Mouse (Mus musculus) brain, embryonic 18.5 days (tissue): ENCODE data around the gene Car5b.
A peak's percentile ranks its signal among the peaks of the same experiment; 100 is the strongest.

Experiments
- DNase-seq: peaks from one replicate; pipeline ENCODE4 v3.0.0-alpha.2; 2012; ENCODE audit warnings: low read depth, low spot score

Gene Car5b

GRCm38 (mm10) chrX:164027607-164028289 lies at the start of gene Car5b:
Gene Car5b, minus strand, starts transcription at chrX:164027997.
- no peak for DNase-seq

GRCm38 (mm10) chrX:164076040-164076775 lies 48.4 kb upstream of the Car5b start, which contains the start of gene Siah1b:
Gene Siah1b, minus strand, starts transcription at chrX:164076493.
- DNase-seq: peak; percentile 91

GRCm38 (mm10) chrX:164068968-164069367 lies 41.2 kb upstream of the Car5b start:
- no peak for DNase-seq

- DNase-seq: peak; percentile 20
These were observed 38.4 kb upstream of the Car5b start for GRCm38 (mm10) chrX:164066185-164066584.

- no peak for DNase-seq
These were observed 31.3 kb upstream of the Car5b start for GRCm38 (mm10) chrX:164059070-164059469.

- DNase-seq: no peak
These were observed 30.7 kb upstream of the Car5b start for GRCm38 (mm10) chrX:164058523-164058922.

- no peak for DNase-seq
These were observed 27.9 kb upstream of the Car5b start for GRCm38 (mm10) chrX:164055726-164056125.

GRCm38 (mm10) chrX:164046736-164047135 lies 18.9 kb upstream of the Car5b start:
- no peak for DNase-seq

GRCm38 (mm10) chrX:164042069-164042468 lies 14.3 kb upstream of the Car5b start:
- DNase-seq: no peak

- no peak for DNase-seq
These were observed 11.1 kb upstream of the Car5b start for GRCm38 (mm10) chrX:164038882-164039281.

GRCm38 (mm10) chrX:164035931-164036330 lies 8.1 kb upstream of the Car5b start:
- DNase-seq: no peak

GRCm38 (mm10) chrX:164035401-164035800 lies 7.6 kb upstream of the Car5b start:
- DNase-seq: no peak

- no peak for DNase-seq
These were observed 4.7 kb upstream of the Car5b start for GRCm38 (mm10) chrX:164032526-164032925.

- no peak for DNase-seq
These were observed 12.2 kb downstream of the Car5b start for GRCm38 (mm10) chrX:164015636-164016035.

- DNase-seq: no peak
These were observed 12.8 kb downstream of the Car5b start for GRCm38 (mm10) chrX:164014956-164015355.

- no peak for DNase-seq
These were observed 14.5 kb downstream of the Car5b start for GRCm38 (mm10) chrX:164013318-164013717.

- no peak for DNase-seq
These were observed 23.0 kb downstream of the Car5b start for GRCm38 (mm10) chrX:164004809-164005208.

- DNase-seq: no peak
These were observed 27.9 kb downstream of the Car5b start for GRCm38 (mm10) chrX:163999848-164000247.

- DNase-seq: no peak
These were observed 31.0 kb downstream of the Car5b start for GRCm38 (mm10) chrX:163996754-163997153.

- DNase-seq: no peak
These were observed 40.0 kb downstream of the Car5b start for GRCm38 (mm10) chrX:163987718-163988374.

GRCm38 (mm10) chrX:163982129-163982528 lies 45.7 kb downstream of the Car5b start:
- DNase-seq: no peak

GRCm38 (mm10) chrX:163981500-163981899 lies 46.3 kb downstream of the Car5b start:
- no peak for DNase-seq
